15 mouse cellular contexts compared by ENCODE assay signal in the genomic region with DNA sequence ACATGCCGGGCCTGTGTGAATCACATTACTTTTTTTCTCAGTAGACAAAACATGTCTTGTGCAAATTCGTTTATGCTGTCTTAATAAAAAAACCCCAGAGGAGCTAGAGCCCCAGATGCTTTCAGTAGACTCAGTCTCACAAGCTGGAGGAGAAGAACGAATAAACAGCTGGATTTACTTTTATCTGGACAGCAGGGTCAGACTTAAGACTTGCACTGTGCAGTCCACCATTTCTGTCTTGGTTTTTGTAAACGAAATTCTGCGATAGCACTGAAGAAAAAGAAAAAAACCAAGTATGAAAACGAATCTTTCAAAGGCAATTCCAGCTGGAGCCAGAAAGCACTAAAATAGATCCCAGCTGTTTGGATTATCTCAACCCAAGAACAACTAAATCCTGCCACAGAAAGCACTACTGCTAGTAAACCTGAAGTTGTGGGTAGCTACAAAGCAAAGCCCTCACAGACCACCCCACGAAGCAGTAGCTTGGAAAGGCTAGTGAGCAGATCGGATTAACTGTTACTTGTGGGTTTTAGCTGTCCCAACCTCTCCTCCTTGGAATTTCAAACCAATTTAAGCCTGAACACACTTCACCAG.
A peak's percentile ranks its signal among the peaks of the same experiment; 100 is the strongest.
DNase-seq lines count a peak whose midpoint lies in the region; ATAC-seq and TF ChIP-seq lines count a peak whose summit lies in the region.
"Had no signal": no experiment of that assay in that cellular context is flagged by ENCODE, and none has a peak within 500 bp of the region (broad histone marks: within the 10 kb centered on the region; RNA-seq: fewer than 3 reads in every experiment).

No protein-coding gene starts in this region.

- no peak for TF ChIP-seq EP300 in heart, adult 2 months (IDR thresholded peaks at IDR 0.05; ENCODE audit: insufficient read depth, low read depth, low read length)

- no peaks in the 10 kb centered on the region for H3K9me3 ChIP-seq in heart, embryonic 12.5 days (replicated peaks)
- H3K9me3 ChIP-seq in lung, embryonic 15.5 days, result no peaks in the 10 kb centered on the region
- no peaks in the 10 kb centered on the region for H3K9me3 ChIP-seq in heart, embryonic 16.5 days (replicated peaks; ENCODE audit: control insufficient read depth, low read length)
- no peaks in the 10 kb centered on the region for H3K9me3 ChIP-seq in stomach, embryonic 16.5 days (replicated peaks; ENCODE audit: control insufficient read depth, low read length)
- H3K9me3 ChIP-seq: forebrain, embryonic 12.5 days; hindbrain, embryonic 10.5 days had no signal

- H3K4me3 ChIP-seq in heart, adult 2 months, result no peak overlapping the region
- H3K4me3 ChIP-seq in heart, embryonic 12.5 days, result no peak overlapping the region
- H3K4me3 ChIP-seq in lung, embryonic 15.5 days, result no peak overlapping the region
- no peak overlapping the region for H3K4me3 ChIP-seq in heart, embryonic 16.5 days (ENCODE audit: low read length)
- H3K4me3 ChIP-seq in stomach, embryonic 16.5 days (replicated peaks; ENCODE audit: low read length), result no peak overlapping the region
- H3K4me3 ChIP-seq: forebrain, embryonic 12.5 days; gastrocnemius, adult 2 months; hindbrain, embryonic 10.5 days had no signal

- H3K4me2 ChIP-seq in heart, embryonic 12.5 days, result no peak overlapping the region
- H3K4me2 ChIP-seq in lung, embryonic 15.5 days, result no peak overlapping the region
- no peak overlapping the region for H3K4me2 ChIP-seq in heart, embryonic 16.5 days (ENCODE audit: low read depth, low read length)
- H3K4me2 ChIP-seq in stomach, embryonic 16.5 days (ENCODE audit: low read depth, low read length), result peak overlapping the region; percentile 28
- H3K4me2 ChIP-seq: forebrain, embryonic 12.5 days had no signal

- H3K4me1 ChIP-seq in heart, adult 2 months (ENCODE audit: control insufficient read depth, insufficient read depth, low read length), result no peaks in the 10 kb centered on the region
- H3K4me1 ChIP-seq in heart, embryonic 12.5 days (replicated peaks), result peaks cover 2% of the 10 kb centered on the region; the same call in 1 of the 2 replicates
- H3K4me1 ChIP-seq in lung, embryonic 15.5 days, result peaks cover 13% of the 10 kb centered on the region; the same call in 1 of the 2 replicates
- no peaks in the 10 kb centered on the region for H3K4me1 ChIP-seq in heart, embryonic 16.5 days (ENCODE audit: control insufficient read depth, insufficient read depth, low read length)
- peaks cover 7% of the 10 kb centered on the region; the same call in 1 of the 2 replicates for H3K4me1 ChIP-seq in stomach, embryonic 16.5 days (ENCODE audit: control insufficient read depth, insufficient read depth, low read length)
- H3K4me1 ChIP-seq: forebrain, embryonic 12.5 days; hindbrain, embryonic 10.5 days had no signal

- H3K36me3 ChIP-seq in heart, adult 2 months (ENCODE audit: control insufficient read depth, insufficient read depth, low read length), result no peaks in the 10 kb centered on the region
- H3K36me3 ChIP-seq in heart, embryonic 12.5 days, result no peaks in the 10 kb centered on the region
- H3K36me3 ChIP-seq in lung, embryonic 15.5 days, result no peaks in the 10 kb centered on the region
- no peaks in the 10 kb centered on the region for H3K36me3 ChIP-seq in heart, embryonic 16.5 days (ENCODE audit: control insufficient read depth, insufficient read depth)
- H3K36me3 ChIP-seq in stomach, embryonic 16.5 days (ENCODE audit: control insufficient read depth, insufficient read depth, low read length), result no peaks in the 10 kb centered on the region
- H3K36me3 ChIP-seq: forebrain, embryonic 12.5 days; hindbrain, embryonic 10.5 days had no signal

- WGBS in heart, adult 2 months, result 48% methylated on average over 8 of the region's 8 CpGs
- WGBS in heart, embryonic 12.5 days, result 53% methylated on average over 8 of the region's 8 CpGs
- WGBS in lung, embryonic 15.5 days, result 29% methylated on average over 8 of the region's 8 CpGs
- 47% methylated on average over 8 of the region's 8 CpGs for WGBS in heart, embryonic 16.5 days
- WGBS in stomach, embryonic 16.5 days, result 25% methylated on average over 8 of the region's 8 CpGs

- no peak for TF ChIP-seq CTCF in heart, adult 2 months (IDR thresholded peaks at IDR 0.05)

- peak overlapping the region; percentile 41 for H3K27ac ChIP-seq in heart, adult 2 months
- no peak overlapping the region for H3K27ac ChIP-seq in heart, embryonic 12.5 days (ENCODE audit: poor library complexity, severe bottlenecking)
- H3K27ac ChIP-seq in lung, embryonic 15.5 days, result peak overlapping the region; percentile 69
- 0 out of 2 replicates have a peak overlapping the region, but pooled peaks have one; percentile 21 for H3K27ac ChIP-seq in heart, embryonic 16.5 days (ENCODE audit: low read length)
- peak overlapping the region; percentile 91 for H3K27ac ChIP-seq in stomach, embryonic 16.5 days (ENCODE audit: low read length)
- H3K27ac ChIP-seq: forebrain, embryonic 12.5 days; gastrocnemius, adult 2 months; hindbrain, embryonic 10.5 days had no signal

- no peak for TF ChIP-seq POLR2A in heart, adult 2 months (IDR thresholded peaks at IDR 0.05; ENCODE audit: insufficient read depth, low read depth, low read length)

- H3K79me2 ChIP-seq in heart, adult 2 months (replicated peaks; ENCODE audit: control insufficient read depth, insufficient read depth, low read length), result no peaks in the 10 kb centered on the region

- no peak overlapping the region for H3K9ac ChIP-seq in heart, adult 2 months (ENCODE audit: low read depth, low read length)
- no peak overlapping the region for H3K9ac ChIP-seq in heart, embryonic 12.5 days
- H3K9ac ChIP-seq in lung, embryonic 15.5 days, result no peak overlapping the region
- H3K9ac ChIP-seq in heart, embryonic 16.5 days (ENCODE audit: low read length), result no peak overlapping the region
- no peak overlapping the region for H3K9ac ChIP-seq in stomach, embryonic 16.5 days (ENCODE audit: low read length)
- H3K9ac ChIP-seq: forebrain, embryonic 12.5 days had no signal

- no peak for DNase-seq in heart, adult 2 months
- DNase-seq in lung, postnatal 10 days, result no peak
- no peak for DNase-seq in adrenal gland, postnatal 4 days (ENCODE audit: low spot score in 2 of 2)
- DNase-seq in layer of hippocampus, adult 8-10 months (ENCODE audit: low spot score in 2 of 2), result no peak
- DNase-seq: adrenal gland, postnatal 36 days; cerebellum, adult 11-12 months; gastrocnemius, adult 2 months; kidney, adult 8-10 months; thymus, postnatal 4 days had no signal

- intact Hi-C loops in heart, adult 2 months (cut with DNase I), result no loop called here

- H3K27me3 ChIP-seq in heart, adult 2 months (ENCODE audit: control insufficient read depth, insufficient read depth, low read length), result no peaks in the 10 kb centered on the region
- H3K27me3 ChIP-seq in heart, embryonic 12.5 days (replicated peaks), result no peaks in the 10 kb centered on the region
- no peaks in the 10 kb centered on the region for H3K27me3 ChIP-seq in lung, embryonic 15.5 days
- H3K27me3 ChIP-seq in heart, embryonic 16.5 days (ENCODE audit: control insufficient read depth, insufficient read depth, low read length), result no peaks in the 10 kb centered on the region
- H3K27me3 ChIP-seq in stomach, embryonic 16.5 days (ENCODE audit: control insufficient read depth, insufficient read depth, low read length), result no peaks in the 10 kb centered on the region
- H3K27me3 ChIP-seq: forebrain, embryonic 12.5 days had no signal

- no peak for ATAC-seq in heart, embryonic 12.5 days (ENCODE audit: insufficient number of reproducible peaks, low FRiP score)
- ATAC-seq in lung, embryonic 15.5 days (ENCODE audit: borderline replicate concordance, extremely low read depth, low FRiP score, low TSS enrichment), result peak; percentile 87; the same call in 1 of the 2 replicates
- no peak for ATAC-seq in heart, embryonic 16.5 days (replicated peaks; ENCODE audit: extremely low read depth, insufficient read depth, low FRiP score)
- ATAC-seq in stomach, embryonic 16.5 days (ENCODE audit: insufficient read depth, low FRiP score), result peak; percentile 92

Comparison
In these comparisons a context has a peak if more than half of its experiments do, and no peak if none do; other contexts are left out.
1. ATAC-seq: peak in lung, embryonic 15.5 days (single experiment) and stomach, embryonic 16.5 days (single experiment); none in heart, embryonic 12.5 days (single experiment) and heart, embryonic 16.5 days (single experiment).